14 mouse cellular contexts compared by ENCODE assay signal in genomic region chr3:107690366-107690765, GRCm38 (mm10). TPM values are rescaled to one million over a fixed set of nuclear protein-coding genes. Genes with fewer than 3 reads are reported as not detected.
DNase-seq lines count a peak whose midpoint lies in the region; ATAC-seq and TF ChIP-seq lines count a peak whose summit lies in the region.
"Had no signal": no experiment of that assay in that cellular context is flagged by ENCODE, and none has a peak within 500 bp of the region (broad histone marks: within the 10 kb centered on the region; RNA-seq: fewer than 3 reads in every experiment).

No protein-coding gene starts in this region.

- no peak overlapping the region for H3K9ac ChIP-seq in embryonic facial prominence, embryonic 15.5 days
- H3K9ac ChIP-seq in hindbrain, embryonic 14.5 days, result no peak overlapping the region
- H3K9ac ChIP-seq: embryonic facial prominence, embryonic 12.5 days had no signal

- 71% methylated on average over 2 of the region's 2 CpGs for WGBS in embryonic facial prominence, embryonic 15.5 days
- WGBS in embryonic facial prominence, embryonic 10.5 days, result 86% methylated on average over 2 of the region's 2 CpGs
- 33% methylated on average over 2 of the region's 2 CpGs for WGBS in hindbrain, embryonic 14.5 days

- no peak for TF ChIP-seq CTCF in layer of hippocampus, adult 2 months (conservative IDR thresholded peaks at IDR 0.05)

- H3K27me3 ChIP-seq in embryonic facial prominence, embryonic 15.5 days, result no peaks in the 10 kb centered on the region
- no peaks in the 10 kb centered on the region for H3K27me3 ChIP-seq in embryonic facial prominence, embryonic 10.5 days (replicated peaks; ENCODE audit: low read depth, poor library complexity, severe bottlenecking)
- no peaks in the 10 kb centered on the region for H3K27me3 ChIP-seq in hindbrain, embryonic 14.5 days (ENCODE audit: control insufficient read depth, insufficient read depth, low read length)
- H3K27me3 ChIP-seq: embryonic facial prominence, embryonic 12.5 days; Patski had no signal

- DNase-seq in embryonic facial prominence, embryonic 10.5 days (ENCODE audit: low spot score), result no peak
- DNase-seq in layer of hippocampus, adult 2 months (ENCODE audit: low spot score in 2 of 2), result peak in 1 of 2 experiments; percentile 61
- DNase-seq in layer of hippocampus, adult 9-10 months (ENCODE audit: low spot score), result no peak
- DNase-seq in adipocyte (ENCODE audit: low spot score), result peak; percentile 60
- no peak for DNase-seq in hindbrain, embryonic 14.5 days (ENCODE audit: low spot score)
- DNase-seq in spleen, adult 12 weeks (ENCODE audit: low spot score), result no peak
- DNase-seq in right cerebral cortex, adult 2 months (ENCODE audit: low spot score in 2 of 2), result no peak
- DNase-seq: heart, postnatal 4 days had no signal

- H3K36me3 ChIP-seq in embryonic facial prominence, embryonic 15.5 days, result no peaks in the 10 kb centered on the region
- H3K36me3 ChIP-seq in embryonic facial prominence, embryonic 10.5 days (replicated peaks), result no peaks in the 10 kb centered on the region; the same call in 1 of the 2 replicates
- no peaks in the 10 kb centered on the region for H3K36me3 ChIP-seq in hindbrain, embryonic 14.5 days (replicated peaks; ENCODE audit: control insufficient read depth, insufficient read depth)
- H3K36me3 ChIP-seq: embryonic facial prominence, embryonic 12.5 days had no signal

- H3K27ac ChIP-seq in embryonic facial prominence, embryonic 15.5 days (replicated peaks), result peak overlapping the region; percentile 28
- H3K27ac ChIP-seq in embryonic facial prominence, embryonic 10.5 days (replicated peaks), result no peak overlapping the region
- peak overlapping the region; percentile 98 for H3K27ac ChIP-seq in layer of hippocampus, adult 2 months
- H3K27ac ChIP-seq in hindbrain, embryonic 14.5 days, result no peak overlapping the region
- H3K27ac ChIP-seq: embryonic facial prominence, embryonic 12.5 days had no signal

- no peak overlapping the region for H3K4me2 ChIP-seq in embryonic facial prominence, embryonic 15.5 days (replicated peaks)
- 0 out of 2 replicates have a peak overlapping the region, but pooled peaks have one; percentile 0 for H3K4me2 ChIP-seq in hindbrain, embryonic 14.5 days (replicated peaks)
- H3K4me2 ChIP-seq: embryonic facial prominence, embryonic 12.5 days had no signal

- no peaks in the 10 kb centered on the region for H3K9me3 ChIP-seq in embryonic facial prominence, embryonic 15.5 days (replicated peaks)
- H3K9me3 ChIP-seq in embryonic facial prominence, embryonic 10.5 days, result no peaks in the 10 kb centered on the region
- H3K9me3 ChIP-seq in hindbrain, embryonic 14.5 days (ENCODE audit: control insufficient read depth, low read length), result no peaks in the 10 kb centered on the region
- H3K9me3 ChIP-seq: embryonic facial prominence, embryonic 12.5 days had no signal

- no peak overlapping the region for H3K4me3 ChIP-seq in embryonic facial prominence, embryonic 15.5 days (replicated peaks)
- no peak overlapping the region for H3K4me3 ChIP-seq in embryonic facial prominence, embryonic 10.5 days
- peak overlapping the region; percentile 19; the same call in 1 of the 2 replicates for H3K4me3 ChIP-seq in layer of hippocampus, adult 2 months
- H3K4me3 ChIP-seq in hindbrain, embryonic 14.5 days (replicated peaks; ENCODE audit: low read length), result no peak overlapping the region
- H3K4me3 ChIP-seq: embryonic facial prominence, embryonic 12.5 days had no signal

- H3K4me1 ChIP-seq in embryonic facial prominence, embryonic 15.5 days, result peaks cover 51% of the 10 kb centered on the region
- H3K4me1 ChIP-seq in embryonic facial prominence, embryonic 10.5 days, result peaks cover 38% of the 10 kb centered on the region
- H3K4me1 ChIP-seq in hindbrain, embryonic 14.5 days (replicated peaks; ENCODE audit: control insufficient read depth, insufficient read depth, low read length), result peaks cover 55% of the 10 kb centered on the region

- ATAC-seq in embryonic facial prominence, embryonic 15.5 days (ENCODE audit: insufficient number of reproducible peaks, low FRiP score, low TSS enrichment, low read depth), result no peak
- ATAC-seq in hindbrain, embryonic 14.5 days (ENCODE audit: low FRiP score), result 0 out of 2 replicates have a peak, but pooled peaks have one; percentile 29
- ATAC-seq: Patski had no signal

RNA-seq across cellular contexts. Expression of gene Ahcyl1, which starts 6.0 kb away (rescaled TPM):
- 81.1 and 85.2 TPM in 2 replicates for polyA plus RNA-seq in embryonic facial prominence, embryonic 15.5 days (2015; fragmentation: Nextera tagmentation; extraction: Ambion mirVana)
- 88.7 and 88.8 TPM in 2 replicates for polyA plus RNA-seq in embryonic facial prominence, embryonic 10.5 days (2016; fragmentation: Nextera tagmentation; extraction: Ambion mirVana)
- 100 to 1,000 TPM; 338 to 346 TPM for total RNA-seq in layer of hippocampus, adult 2 months (2021)
- 131 and 141 TPM in 2 replicates for polyA plus RNA-seq in hindbrain, embryonic 14.5 days (2014; fragmentation: Nextera tagmentation; extraction: Ambion mirVana)

RNA-seq across cellular contexts. Expression of gene Strip1, which starts 58.9 kb away (rescaled TPM):
- polyA plus RNA-seq in embryonic facial prominence, embryonic 15.5 days (2015; fragmentation: Nextera tagmentation; extraction: Ambion mirVana), result 52.4 and 55.8 TPM in 2 replicates
- 64.9 and 70.0 TPM in 2 replicates for polyA plus RNA-seq in embryonic facial prominence, embryonic 10.5 days (2016; fragmentation: Nextera tagmentation; extraction: Ambion mirVana)
- total RNA-seq in layer of hippocampus, adult 2 months (2021), result 10 to 100 TPM; 74.5 to 79.2 TPM
- 158 and 170 TPM in 2 replicates for polyA plus RNA-seq in hindbrain, embryonic 14.5 days (2014; fragmentation: Nextera tagmentation; extraction: Ambion mirVana)

RNA-seq across cellular contexts. Expression of gene Gm10961, which starts 59.2 kb away (rescaled TPM):
- polyA plus RNA-seq in embryonic facial prominence, embryonic 15.5 days (2015; fragmentation: Nextera tagmentation; extraction: Ambion mirVana), result not detected in 2 replicates
- polyA plus RNA-seq in embryonic facial prominence, embryonic 10.5 days (2016; fragmentation: Nextera tagmentation; extraction: Ambion mirVana), result not detected in 2 replicates
- total RNA-seq in layer of hippocampus, adult 2 months (2021), result not detected
- not detected in 2 replicates for polyA plus RNA-seq in hindbrain, embryonic 14.5 days (2014; fragmentation: Nextera tagmentation; extraction: Ambion mirVana)
- total RNA-seq: heart, postnatal 4 days; megakaryocyte, adult 5-6 weeks had no signal
- polyA plus RNA-seq: embryonic facial prominence, embryonic 12.5 days; large intestine, adult 2 months; limb, embryonic 14.5 days; Patski had no signal

Comparison
In these comparisons a context has a peak if more than half of its experiments do, and no peak if none do; other contexts are left out.
1. H3K27ac ChIP-seq: peak in embryonic facial prominence, embryonic 15.5 days (single experiment) and layer of hippocampus, adult 2 months (single experiment); none in embryonic facial prominence, embryonic 10.5 days (single experiment) and hindbrain, embryonic 14.5 days (single experiment).